Mouse (Mus musculus): ENCODE measurements around the gene Vcan. TPM values are rescaled to one million over a fixed set of nuclear protein-coding genes. Genes with fewer than 3 reads are reported as not detected.

Gene Vcan
- polyA plus RNA-seq (2012; fragmentation: generic; extraction: Trizol) = 10 to 100 TPM in 1 of 2 experiments, 1 to 10 TPM in 1; 1.9 to 31.0 TPM

DNA sequence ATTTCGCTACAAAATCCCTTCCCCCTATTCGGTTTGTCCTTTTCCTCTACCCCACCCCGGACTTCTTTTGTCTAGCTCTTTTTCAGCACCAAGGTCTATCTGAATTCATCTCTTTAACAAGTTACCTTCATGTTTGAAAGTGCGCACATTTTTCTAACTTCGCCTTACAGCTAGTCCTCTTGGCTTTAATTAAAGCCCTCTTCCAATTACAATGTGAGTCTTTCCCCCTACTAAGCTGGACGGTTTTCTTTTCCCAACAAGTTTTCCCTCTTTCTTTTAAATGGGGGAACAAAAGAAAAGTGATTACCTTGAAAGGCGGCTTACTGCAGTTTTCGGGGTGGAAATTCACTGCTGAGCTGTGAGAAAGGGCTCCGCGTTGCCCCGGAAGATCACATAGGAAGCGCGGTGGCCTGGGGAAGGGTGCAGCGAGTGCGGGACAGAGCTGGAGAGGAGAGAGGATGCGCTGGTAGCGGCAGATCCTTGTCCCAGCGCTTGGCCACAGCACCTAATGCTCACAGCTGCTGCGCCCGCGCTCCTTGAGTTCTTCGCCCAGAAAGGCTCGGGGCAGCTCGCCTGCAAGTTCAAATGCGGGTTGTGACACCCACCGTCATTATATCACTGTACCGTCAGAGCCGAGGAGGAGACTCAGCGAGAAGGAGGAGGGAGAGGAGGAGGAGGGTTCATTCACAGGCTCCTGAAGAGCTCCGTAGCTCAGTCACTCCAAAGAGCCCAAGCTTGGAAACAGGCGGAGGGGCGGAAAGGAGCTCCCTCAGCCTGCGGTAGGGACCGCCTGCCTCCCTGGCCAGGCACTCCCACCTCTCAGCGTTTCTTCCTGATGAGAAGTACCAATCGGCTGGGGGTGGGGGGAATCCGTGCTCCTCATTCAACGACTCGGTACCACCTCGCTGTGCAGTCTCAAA, at the start of gene Vcan:
Vcan (minus strand) TSS at position 744 of the 920 bp plus-strand sequence.

Other genes with a start within 250 kb of the Vcan start
- gene Hapln1, start 202.7 kb downstream of the Vcan start, polyA plus RNA-seq (2012; fragmentation: generic; extraction: Trizol) = under 1 TPM in 1 of 2 experiments, not detected in 1; 0.02 TPM

Data from C3H10T1/2 (cell line).